Mouse (Mus musculus): ENCODE results near the gene Zfp978. TPM values are rescaled to one million over a fixed set of nuclear protein-coding genes. Genes with fewer than 3 reads are reported as not detected.
"Not testable (repeated sequence)": the region's sequence is repeated elsewhere in the genome, so short reads cannot be mapped to it uniquely, and the experiment has no call there.

Gene Zfp978
- polyA plus RNA-seq, 1 experiment = 10.5 TPM

- 78% methylated on average over 2 of the region's 2 CpGs for WGBS
- not testable (repeated sequence) for H3K4me1 ChIP-seq (ENCODE audit: control insufficient read depth, insufficient read depth, low read length); H3K4me3 ChIP-seq (replicated peaks; ENCODE audit: control insufficient read depth, low read depth, low read length); H3K27ac ChIP-seq (ENCODE audit: control insufficient read depth, insufficient read depth, low read depth, low read length, poor library complexity)
These were observed 16.0 kb upstream of the Zfp978 start for GRCm38 (mm10) chr4:147345061-147345554.

GRCm38 (mm10) chr4:147346361-147347035 lies 14.6 kb upstream of the Zfp978 start:
- H3K27ac ChIP-seq (ENCODE audit: control insufficient read depth, insufficient read depth, low read depth, low read length, poor library complexity); H3K4me3 ChIP-seq (replicated peaks; ENCODE audit: control insufficient read depth, low read depth, low read length); H3K4me1 ChIP-seq (ENCODE audit: control insufficient read depth, insufficient read depth, low read length): not testable (repeated sequence)
- WGBS = 57% methylated on average over 4 of the region's 4 CpGs

DNA sequence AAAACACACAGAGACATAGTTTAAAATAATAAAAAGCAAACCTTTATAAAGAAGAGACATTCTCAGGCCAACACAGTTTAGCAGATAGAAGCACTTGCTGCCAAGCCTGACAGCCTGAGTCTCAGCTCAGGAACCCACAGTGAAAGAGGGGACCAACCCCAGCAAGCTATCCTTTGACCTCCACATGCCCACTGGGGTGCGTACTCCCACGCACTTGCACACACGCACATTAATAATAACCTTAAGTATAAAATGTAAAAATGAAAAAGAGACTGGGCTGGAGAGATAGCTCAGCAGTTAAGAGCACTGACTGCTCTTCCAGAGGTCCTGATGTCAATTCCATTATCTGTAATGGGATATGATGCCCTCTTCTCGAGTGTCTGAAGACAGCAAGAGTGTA lies 13.8 kb upstream of the Zfp978 start:
- 61% methylated on average over 4 of the region's 4 CpGs for WGBS
- not testable (repeated sequence) for H3K4me3 ChIP-seq (replicated peaks; ENCODE audit: control insufficient read depth, low read depth, low read length); H3K4me1 ChIP-seq (ENCODE audit: control insufficient read depth, insufficient read depth, low read length); H3K27ac ChIP-seq (ENCODE audit: control insufficient read depth, insufficient read depth, low read depth, low read length, poor library complexity)

DNA sequence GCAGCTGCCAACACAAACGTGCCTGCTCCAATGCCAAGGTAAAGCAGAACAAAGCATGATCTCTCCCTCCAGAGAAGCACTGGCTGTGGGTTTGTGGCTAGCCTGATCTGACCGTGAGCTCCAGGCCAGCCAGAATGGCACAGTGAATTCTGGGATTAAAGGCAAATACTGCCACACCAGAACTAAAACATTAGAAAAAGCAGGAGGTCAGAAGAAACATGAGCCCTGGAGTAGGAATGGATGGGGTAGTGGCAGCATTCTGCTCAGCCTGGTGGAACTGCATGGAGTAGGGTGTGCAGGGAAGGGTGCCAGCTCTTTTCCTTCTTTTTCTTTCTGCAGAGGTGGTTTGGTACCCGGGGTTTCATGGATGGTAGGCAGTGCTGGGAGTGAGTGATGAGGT lies 13.2 kb upstream of the Zfp978 start:
- not testable (repeated sequence) for H3K27ac ChIP-seq (ENCODE audit: control insufficient read depth, insufficient read depth, low read depth, low read length, poor library complexity); H3K4me3 ChIP-seq (replicated peaks; ENCODE audit: control insufficient read depth, low read depth, low read length); H3K4me1 ChIP-seq (ENCODE audit: control insufficient read depth, insufficient read depth, low read length)
- 64% methylated on average over 2 of the region's 3 CpGs for WGBS

DNA sequence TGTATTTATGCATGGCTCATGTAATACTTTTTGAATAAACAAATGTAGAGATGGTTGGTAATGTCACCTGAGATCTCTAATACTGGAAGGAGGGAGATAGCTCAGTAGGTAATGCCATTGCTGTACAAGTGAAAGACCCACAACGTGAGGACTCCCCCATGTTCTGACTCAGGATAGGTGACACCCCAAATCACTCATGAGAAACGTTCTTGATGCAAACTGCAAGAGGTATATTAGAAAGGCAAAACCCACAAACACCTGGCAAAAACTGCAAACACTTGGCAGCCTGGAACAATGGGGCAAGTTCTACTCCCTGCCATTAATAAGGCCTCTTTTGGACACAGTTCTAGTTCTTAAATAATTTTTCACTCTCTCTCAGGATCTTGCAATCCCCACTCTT lies 12.7 kb upstream of the Zfp978 start:
- not testable (repeated sequence) for H3K27ac ChIP-seq (ENCODE audit: control insufficient read depth, insufficient read depth, low read depth, low read length, poor library complexity); H3K4me1 ChIP-seq (ENCODE audit: control insufficient read depth, insufficient read depth, low read length)
- WGBS = 61% methylated on average over 2 of the region's 2 CpGs

GRCm38 (mm10) chr4:147348906-147349686 lies 12.0 kb upstream of the Zfp978 start:
- not testable (repeated sequence) for H3K4me3 ChIP-seq (replicated peaks; ENCODE audit: control insufficient read depth, low read depth, low read length); H3K27ac ChIP-seq (ENCODE audit: control insufficient read depth, insufficient read depth, low read depth, low read length, poor library complexity); H3K4me1 ChIP-seq (ENCODE audit: control insufficient read depth, insufficient read depth, low read length)
- 83% methylated on average over 18 of the region's 19 CpGs for WGBS

More for the DNA sequence above, 12.7 kb upstream of the Zfp978 start:
- H3K4me3 ChIP-seq (replicated peaks; ENCODE audit: control insufficient read depth, low read depth, low read length) = not testable (repeated sequence)

- H3K27ac ChIP-seq (ENCODE audit: control insufficient read depth, insufficient read depth, low read depth, low read length, poor library complexity); H3K4me1 ChIP-seq (ENCODE audit: control insufficient read depth, insufficient read depth, low read length); H3K4me3 ChIP-seq (replicated peaks; ENCODE audit: control insufficient read depth, low read depth, low read length): not testable (repeated sequence)
- 75% methylated on average over 9 of the region's 9 CpGs for WGBS
These were observed 11.3 kb upstream of the Zfp978 start for GRCm38 (mm10) chr4:147349687-147350415.

DNA sequence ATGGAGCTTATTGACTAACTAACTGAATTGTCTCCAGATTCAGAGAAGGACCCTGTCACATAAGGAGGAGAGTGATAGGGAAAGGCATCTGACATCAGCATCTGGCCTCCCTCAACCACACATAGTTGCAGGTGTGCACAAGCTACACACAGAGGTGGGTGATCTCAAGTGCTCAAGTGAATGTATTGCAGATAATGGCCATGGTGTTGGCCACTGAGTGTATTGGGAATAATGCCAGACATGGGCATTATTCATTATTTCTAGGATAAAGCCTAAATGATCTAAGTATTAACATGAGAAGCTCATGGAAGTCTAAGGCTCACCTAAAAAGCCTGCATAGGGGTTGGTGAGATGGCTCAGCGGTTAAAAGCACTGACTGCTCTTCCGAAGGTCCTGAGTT lies 10.6 kb upstream of the Zfp978 start:
- H3K27ac ChIP-seq (ENCODE audit: control insufficient read depth, insufficient read depth, low read depth, low read length, poor library complexity); H3K4me3 ChIP-seq (replicated peaks; ENCODE audit: control insufficient read depth, low read depth, low read length); H3K4me1 ChIP-seq (ENCODE audit: control insufficient read depth, insufficient read depth, low read length): not testable (repeated sequence)
- WGBS = 71% methylated on average over 2 of the region's 2 CpGs

- 83% methylated on average over 11 of the region's 13 CpGs for WGBS
- not testable (repeated sequence) for H3K4me1 ChIP-seq (ENCODE audit: control insufficient read depth, insufficient read depth, low read length); H3K27ac ChIP-seq (ENCODE audit: control insufficient read depth, insufficient read depth, low read depth, low read length, poor library complexity); H3K4me3 ChIP-seq (replicated peaks; ENCODE audit: control insufficient read depth, low read depth, low read length)
These were observed 9.6 kb upstream of the Zfp978 start for GRCm38 (mm10) chr4:147351376-147351980.

GRCm38 (mm10) chr4:147353626-147354025 lies 7.5 kb upstream of the Zfp978 start:
- not testable (repeated sequence) for H3K4me3 ChIP-seq (replicated peaks; ENCODE audit: control insufficient read depth, low read depth, low read length); H3K27ac ChIP-seq (ENCODE audit: control insufficient read depth, insufficient read depth, low read depth, low read length, poor library complexity); H3K4me1 ChIP-seq (ENCODE audit: control insufficient read depth, insufficient read depth, low read length)
- WGBS = 72% methylated on average over 4 of the region's 4 CpGs

DNA sequence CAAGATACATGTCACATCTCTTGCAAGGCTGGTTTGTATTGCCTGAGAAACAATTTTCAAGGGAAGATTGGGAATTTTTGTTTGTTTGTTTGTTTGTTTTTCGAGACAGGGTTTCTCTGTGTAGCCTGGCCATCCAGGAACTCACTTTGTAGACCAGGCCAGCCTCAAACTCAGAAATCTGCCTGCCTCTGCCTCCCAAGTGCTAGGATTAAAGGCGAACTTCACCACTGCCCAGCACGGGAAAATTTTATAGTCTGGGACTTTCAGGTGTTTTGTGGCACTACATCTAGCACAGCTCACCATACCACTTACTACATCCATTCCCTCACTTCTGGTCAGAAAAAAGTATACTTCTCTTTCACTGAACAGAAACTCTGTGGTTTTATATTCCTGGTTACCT lies 5.1 kb upstream of the Zfp978 start:
- not testable (repeated sequence) for H3K4me1 ChIP-seq (ENCODE audit: control insufficient read depth, insufficient read depth, low read length); H3K4me3 ChIP-seq (replicated peaks; ENCODE audit: control insufficient read depth, low read depth, low read length); H3K27ac ChIP-seq (ENCODE audit: control insufficient read depth, insufficient read depth, low read depth, low read length, poor library complexity)
- no CpG with 5 or more reads among the region's 3 CpGs for WGBS

GRCm38 (mm10) chr4:147357195-147357594 lies 3.9 kb upstream of the Zfp978 start:
- not testable (repeated sequence) for H3K4me3 ChIP-seq (replicated peaks; ENCODE audit: control insufficient read depth, low read depth, low read length); H3K27ac ChIP-seq (ENCODE audit: control insufficient read depth, insufficient read depth, low read depth, low read length, poor library complexity); H3K4me1 ChIP-seq (ENCODE audit: control insufficient read depth, insufficient read depth, low read length)
- WGBS = no CpG with 5 or more reads among the region's 2 CpGs

GRCm38 (mm10) chr4:147361872-147362271 lies 769 bp downstream of the Zfp978 start:
- H3K4me1 ChIP-seq (ENCODE audit: control insufficient read depth, insufficient read depth, low read length); H3K27ac ChIP-seq (ENCODE audit: control insufficient read depth, insufficient read depth, low read depth, low read length, poor library complexity): not testable (repeated sequence)
- WGBS = no CpG with 5 or more reads among the region's 1 CpGs

More at GRCm38 (mm10) chr4:147361872-147362271, 769 bp downstream of the Zfp978 start:
- not testable (repeated sequence) for H3K4me3 ChIP-seq (replicated peaks; ENCODE audit: control insufficient read depth, low read depth, low read length)

Measured in bone marrow, adult 2 months (tissue).